Mouse (Mus musculus) c-Kit-negative CD71-positive TER-119-positive erythroid progenitor cells, embryonic 14.5 days (primary cell): ENCODE measurements at regions not wholly inside any gene's neighbourhood (a gene's known extent, or its start where the extent isn't known, plus 50 kb on each side); places are given as distances from the start of the nearest gene placed in this dataset.

Experiments used
- DNase-seq: peaks from one replicate; pipeline ENCODE4 v3.0.0-alpha.2; 2013; ENCODE audit warnings: low read depth, low spot score

DNA sequence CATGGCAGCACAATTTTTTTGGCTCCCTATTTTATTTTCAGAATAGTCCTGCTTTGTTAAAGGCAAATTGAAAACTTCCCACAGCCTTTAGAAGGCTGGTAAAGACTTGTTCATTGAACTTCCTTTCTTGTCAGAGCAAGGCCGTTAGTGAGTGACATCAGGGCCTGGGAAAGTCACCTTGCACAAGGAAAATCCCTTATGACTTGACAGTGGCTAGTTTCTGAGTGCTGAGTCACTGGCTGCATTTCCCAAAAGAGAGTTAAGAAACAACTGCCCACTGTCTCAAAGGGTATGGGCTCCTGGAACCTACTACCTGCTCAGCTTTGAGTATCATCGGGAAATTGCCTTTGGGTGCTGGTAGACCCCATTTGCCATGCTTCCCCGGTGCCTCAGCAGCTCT, 89.2 kb upstream of the Marcks start:
- no peak for DNase-seq

DNA sequence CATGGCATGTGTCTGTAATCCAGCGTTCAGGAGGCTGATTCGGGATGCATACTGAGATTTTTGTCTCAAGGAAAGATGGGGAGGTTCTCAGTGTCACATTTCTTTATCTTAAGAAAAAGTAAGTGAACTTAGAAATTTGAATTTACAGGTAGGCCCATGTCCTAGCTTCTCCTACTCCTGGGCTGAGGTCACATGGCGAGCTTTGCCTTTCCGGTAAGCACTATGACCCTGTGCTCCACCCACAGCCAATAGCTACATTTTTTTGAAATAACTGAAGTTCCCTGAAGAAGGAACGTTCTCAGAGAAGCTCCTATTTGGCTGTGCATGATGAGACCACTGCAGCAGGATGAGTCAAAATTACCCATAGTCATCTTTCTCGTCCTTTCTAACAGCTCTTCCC, 83.0 kb upstream of the Marcks start:
- DNase-seq: no peak

GRCm38 (mm10) chr10:37220434-37220833, 81.7 kb upstream of the Marcks start:
- DNase-seq: peak; percentile 51

- DNase-seq: no peak
These were observed 81.2 kb upstream of the Marcks start for GRCm38 (mm10) chr10:37219936-37220335.

- DNase-seq: no peak
These were observed 80.7 kb upstream of the Marcks start for GRCm38 (mm10) chr10:37219381-37219780.

- no peak for DNase-seq
These were observed 75.9 kb upstream of the Marcks start for GRCm38 (mm10) chr10:37214656-37215055.

- no peak for DNase-seq
These were observed 73.8 kb upstream of the Marcks start for GRCm38 (mm10) chr10:37212350-37213035.

- no peak for DNase-seq
These were observed 72.6 kb upstream of the Marcks start for GRCm38 (mm10) chr10:37211305-37211704.

DNA sequence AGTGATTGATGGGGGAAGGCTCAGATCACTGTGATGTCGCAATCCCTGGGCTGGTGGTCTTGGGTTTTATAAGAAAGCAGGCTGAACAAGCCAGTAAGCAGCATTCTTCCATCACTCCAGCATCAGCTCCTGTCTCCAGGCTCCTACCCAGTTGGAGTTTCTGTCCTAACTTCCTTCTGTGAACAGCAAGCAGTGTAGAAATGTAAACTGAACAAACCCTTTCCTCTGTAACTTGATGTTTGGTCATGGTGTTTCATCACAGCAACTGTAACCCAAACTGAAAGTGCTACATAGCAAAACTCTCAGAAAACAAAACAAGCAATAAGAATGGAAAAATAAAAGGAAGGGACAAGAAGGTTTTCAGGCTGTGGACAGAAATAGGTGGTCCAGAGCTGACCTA, 71.5 kb upstream of the Marcks start:
- no peak for DNase-seq

- no peak for DNase-seq
These were observed 68.3 kb upstream of the Marcks start for GRCm38 (mm10) chr10:37206986-37207385.

GRCm38 (mm10) chr10:37206546-37206945, 67.8 kb upstream of the Marcks start:
- no peak for DNase-seq

DNA sequence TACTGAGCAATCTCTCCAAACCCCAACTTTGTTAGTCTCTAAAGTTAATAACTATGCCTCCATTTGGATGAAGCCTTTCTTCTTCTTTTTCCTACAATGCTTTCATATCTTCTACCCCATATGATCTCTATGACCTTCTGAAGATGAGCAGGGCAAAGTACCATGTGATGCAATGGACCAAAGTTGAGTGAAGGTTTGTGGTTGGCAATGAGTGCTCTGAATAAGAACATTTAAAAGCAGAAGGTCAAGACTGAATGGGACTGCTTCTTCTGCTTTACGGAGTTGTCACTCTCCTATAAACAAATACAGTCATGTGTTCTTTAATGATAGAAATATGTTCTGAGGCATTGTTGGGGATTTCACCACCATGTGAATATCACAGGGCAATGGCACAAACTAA, 65.0 kb upstream of the Marcks start:
- DNase-seq: no peak

- no peak for DNase-seq
These were observed 56.2 kb upstream of the Marcks start for GRCm38 (mm10) chr10:37194798-37195453.

GRCm38 (mm10) chr10:37194131-37194797, 55.5 kb upstream of the Marcks start:
- DNase-seq: no peak

- DNase-seq: no peak
These were observed 53.9 kb upstream of the Marcks start for GRCm38 (mm10) chr10:37192661-37193060.

DNA sequence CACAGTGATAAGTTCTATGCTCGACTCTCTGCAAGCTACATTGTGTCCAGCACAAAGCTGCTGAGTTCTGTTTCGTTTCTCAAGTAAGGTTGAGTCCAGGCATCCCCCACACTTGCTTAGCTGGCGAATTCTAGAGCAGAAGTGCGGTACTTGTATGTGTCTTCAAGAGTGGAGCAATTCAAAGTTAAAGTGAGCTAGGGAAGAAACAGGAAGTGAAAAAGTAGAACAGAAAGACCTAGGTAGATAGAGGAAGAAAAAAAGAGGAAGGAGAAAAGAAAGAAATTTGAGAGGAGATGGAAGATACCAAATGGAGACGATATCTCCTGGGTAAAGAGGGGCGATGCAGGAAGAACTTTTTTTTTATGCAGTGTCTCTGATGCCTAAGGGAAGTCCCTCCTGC, 51.4 kb upstream of the Marcks start:
- no peak for DNase-seq
